Mouse (Mus musculus): ENCODE results near the gene Vdac1.

DNA sequence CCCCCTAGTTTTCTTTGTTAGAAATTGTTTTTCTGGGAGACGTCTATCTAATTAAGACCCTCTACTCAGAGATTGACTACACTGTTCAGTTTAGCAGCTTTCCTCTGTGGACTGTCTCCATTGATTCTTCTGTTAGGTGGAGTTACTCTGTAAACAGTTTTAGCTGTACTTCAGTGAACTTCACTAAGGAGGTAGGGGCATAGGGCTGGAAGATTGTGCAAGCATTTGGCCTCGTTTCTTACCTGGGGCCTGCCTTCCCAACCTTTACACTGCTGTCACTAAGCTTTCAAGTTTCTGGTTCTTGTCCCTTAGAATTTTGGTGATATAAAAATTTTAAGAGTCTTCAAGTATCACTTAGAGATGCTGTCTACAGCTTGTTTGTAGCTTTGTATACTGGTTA is 40.8 kb downstream of the Vdac1 start:
- no peak for TF ChIP-seq CTCF (IDR thresholded peaks at IDR 0.05; ENCODE audit: borderline replicate concordance, insufficient read depth, low read depth, low read length)
- no peak for TF ChIP-seq POLR2A (IDR thresholded peaks at IDR 0.05; ENCODE audit: borderline replicate concordance, insufficient read depth, low read length)

Measured in cerebellum, adult 2 months (tissue).